Mouse (Mus musculus) stomach, embryonic 16.5 days (tissue): ENCODE data around the gene Spata2l. TPM values are rescaled to one million over a fixed set of nuclear protein-coding genes. Genes with fewer than 3 reads are reported as not detected.
"Not testable (repeated sequence)": the region's sequence is repeated elsewhere in the genome, so short reads cannot be mapped to it uniquely, and the experiment has no call there.

Source experiments
- ATAC-seq: fragments of 200-750 bp; cut with Nextera tagmentation; 2 replicates; pipeline ENCODE4 v1.8.0; 2017; ENCODE audit warnings: moderate number of reproducible peaks, moderate TSS enrichment; ENCODE audit not compliant: insufficient read depth, low FRiP score
- H3K27ac ChIP-seq: fragments of 300-500 bp; sonication (generic); 2 replicates; pipeline ENCODE4 v1.5.1; 2014; ENCODE audit warnings: low read length
- H3K27me3 ChIP-seq: fragments of 300-500 bp; sonication (generic); 2 replicates; pipeline ENCODE4 v1.6.1; 2014; ENCODE audit warnings: low read length, control low read depth, mixed read lengths; ENCODE audit not compliant: control insufficient read depth, insufficient read depth
- H3K36me3 ChIP-seq: fragments of 300-500 bp; sonication (generic); 2 replicates; pipeline ENCODE4 v1.6.1; 2014; ENCODE audit warnings: low read length; ENCODE audit not compliant: control insufficient read depth, insufficient read depth
- H3K4me1 ChIP-seq: fragments of 300-500 bp; sonication (generic); 2 replicates; pipeline ENCODE4 v1.6.1; 2014; ENCODE audit warnings: low read length, control low read depth, mixed read lengths; ENCODE audit not compliant: control insufficient read depth, insufficient read depth
- H3K4me2 ChIP-seq: fragments of 300-500 bp; sonication (generic); 2 replicates; pipeline ENCODE4 v1.6.1; 2014; ENCODE audit warnings: low read depth, low read length, mixed read lengths
- H3K4me3 ChIP-seq: fragments of 300-500 bp; sonication (generic); replicated peaks from 2 replicates; pipeline ENCODE4 v1.5.1; 2014; ENCODE audit warnings: mild to moderate bottlenecking, low read length
- H3K9ac ChIP-seq: fragments of 300-500 bp; sonication (generic); 2 replicates; pipeline ENCODE4 v1.6.1; 2014; ENCODE audit warnings: low read length
- H3K9me3 ChIP-seq: fragments of 300-500 bp; sonication (generic); replicated peaks from 2 replicates; pipeline ENCODE4 v1.6.1; 2016; ENCODE audit warnings: low read length, control low read depth; ENCODE audit not compliant: control insufficient read depth
- WGBS: fragments of 180-500 bp; shearing (Covaris S2); extraction: QIAGEN DNeasy Blood & Tissue Kit; methylation state at CpG from one replicate; pipeline ENCODE4 v1.1.7; 2014; 5-methylcytosine and 5-hydroxymethylcytosine counted together
- polyA plus RNA-seq: library from polyadenylated mRNA; unstranded; fragments of >200 nt; fragmentation: Nextera tagmentation; extraction: Ambion mirVana; gene quantifications from 2 replicates; pipeline ENCODE4 v1.2.1, GENCODE M21; 2015

The Spata2l gene
- polyA plus RNA-seq, 1 experiment from 2014 or later = 5.1 TPM

GRCm38 (mm10) chr8:123234918-123235519 is 1.0 kb downstream of the Spata2l start:
- H3K27ac ChIP-seq = no peak overlapping the region
- H3K27me3 ChIP-seq = peaks cover 6% of the 10 kb centered on the region; the same call in 1 of the 2 replicates
- H3K4me2 ChIP-seq = peak overlapping the region; percentile 94
- peaks cover 6% of the 10 kb centered on the region; the same call in 1 of the 2 replicates for H3K4me1 ChIP-seq
- no peaks in the 10 kb centered on the region for H3K36me3 ChIP-seq
- no peaks in the 10 kb centered on the region for H3K9me3 ChIP-seq
- whole genome bisulfite sequencing = 26% methylated on average over 13 of the region's 13 CpGs
- H3K4me3 ChIP-seq = peak overlapping the region; percentile 61
- no peak for ATAC-seq
- peak overlapping the region; percentile 74 for H3K9ac ChIP-seq

GRCm38 (mm10) chr8:123233760-123234159 is 2.3 kb downstream of the Spata2l start:
- H3K4me1 ChIP-seq = peaks cover 6% of the 10 kb centered on the region; the same call in 1 of the 2 replicates
- no peak overlapping the region for H3K4me3 ChIP-seq
- H3K9me3 ChIP-seq = no peaks in the 10 kb centered on the region
- 78% methylated on average over 11 of the region's 11 CpGs for WGBS
- no peak overlapping the region for H3K27ac ChIP-seq
- H3K9ac ChIP-seq = no peak overlapping the region
- H3K36me3 ChIP-seq = no peaks in the 10 kb centered on the region
- H3K27me3 ChIP-seq = peaks cover 6% of the 10 kb centered on the region; the same call in 1 of the 2 replicates
- H3K4me2 ChIP-seq = no peak overlapping the region
- ATAC-seq = no peak

GRCm38 (mm10) chr8:123233300-123233699 is 2.7 kb downstream of the Spata2l start:
- Histone ChIP-seq H3K27ac (no peak overlapping the region), H3K27me3 (peaks cover 6% of the 10 kb centered on the region; the same call in 1 of the 2 replicates), H3K4me2 (no peak overlapping the region), H3K36me3 (no peaks in the 10 kb centered on the region), H3K9me3 (no peaks in the 10 kb centered on the region), H3K4me1 (peaks cover 6% of the 10 kb centered on the region; the same call in 1 of the 2 replicates), H3K4me3 (no peak overlapping the region), H3K9ac (no peak overlapping the region)
- no peak for ATAC-seq
- WGBS = 49% methylated on average over 13 of the region's 13 CpGs

DNA sequence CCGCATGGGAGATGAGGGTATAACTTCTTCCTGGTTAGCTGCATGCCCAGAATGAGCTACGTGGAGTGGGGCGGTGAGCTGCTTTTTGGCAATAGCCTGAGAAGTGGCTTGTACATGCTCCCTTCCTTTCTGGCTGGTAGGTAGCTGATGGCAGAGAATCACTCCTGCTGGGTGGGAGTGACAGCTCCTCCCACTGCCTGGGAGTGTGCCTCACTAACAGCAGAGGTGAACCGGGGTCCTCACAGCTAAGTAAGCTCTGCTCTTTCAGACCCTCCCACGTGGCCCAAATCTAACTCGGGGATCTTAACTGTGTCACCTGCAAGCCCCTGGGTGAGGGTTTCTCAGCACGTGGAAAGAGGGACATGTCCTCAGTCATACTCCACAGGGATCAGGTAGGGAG is 3.5 kb downstream of the Spata2l start:
- Histone ChIP-seq H3K36me3 (no peaks in the 10 kb centered on the region), H3K4me3 (no peak overlapping the region), H3K9me3 (no peaks in the 10 kb centered on the region), H3K4me2 (no peak overlapping the region), H3K27ac (no peak overlapping the region), H3K27me3 (peaks cover 6% of the 10 kb centered on the region; the same call in 1 of the 2 replicates), H3K4me1 (peaks cover 6% of the 10 kb centered on the region; the same call in 1 of the 2 replicates), H3K9ac (no peak overlapping the region)
- 28% methylated on average over 7 of the region's 7 CpGs for WGBS
- ATAC-seq = no peak

GRCm38 (mm10) chr8:123231742-123232141 is 4.3 kb downstream of the Spata2l start:
- Histone ChIP-seq H3K4me2 (no peak overlapping the region), H3K27me3 (peaks cover 6% of the 10 kb centered on the region; the same call in 1 of the 2 replicates), H3K9ac (no peak overlapping the region), H3K9me3 (no peaks in the 10 kb centered on the region), H3K4me3 (no peak overlapping the region), H3K4me1 (peaks cover 6% of the 10 kb centered on the region; the same call in 1 of the 2 replicates), H3K36me3 (no peaks in the 10 kb centered on the region), H3K27ac (no peak overlapping the region)
- 47% methylated on average over 5 of the region's 5 CpGs for WGBS
- ATAC-seq = no peak

- not testable (repeated sequence) for H3K27me3 ChIP-seq, H3K9me3 ChIP-seq, H3K4me3 ChIP-seq, ATAC-seq, H3K27ac ChIP-seq, H3K36me3 ChIP-seq, H3K4me1 ChIP-seq, H3K4me2 ChIP-seq, H3K9ac ChIP-seq
- WGBS = 75% methylated on average over 11 of the region's 11 CpGs
These were observed 5.7 kb downstream of the Spata2l start for GRCm38 (mm10) chr8:123230326-123230725.

- no peak overlapping the region for H3K4me3 ChIP-seq
- no peaks in the 10 kb centered on the region for H3K9me3 ChIP-seq
- no peaks in the 10 kb centered on the region for H3K36me3 ChIP-seq
- H3K9ac ChIP-seq = no peak overlapping the region
- no peak overlapping the region for H3K4me2 ChIP-seq
- H3K27ac ChIP-seq = no peak overlapping the region
- no peak for ATAC-seq
- WGBS = 100% methylated on average over 1 of the region's 1 CpGs
- peaks cover 12% of the 10 kb centered on the region for H3K4me1 ChIP-seq
- H3K27me3 ChIP-seq = no peaks in the 10 kb centered on the region
These were observed 7.6 kb downstream of the Spata2l start for GRCm38 (mm10) chr8:123228416-123228815.

- H3K36me3 ChIP-seq = no peaks in the 10 kb centered on the region
- WGBS = 1% methylated on average over 59 of the region's 59 CpGs
- H3K4me2 ChIP-seq = peak within 1 kb of the TSS; percentile 92
- H3K27me3 ChIP-seq = no peaks in the 10 kb centered on the region
- peak within 1 kb of the TSS; percentile 82 for H3K4me3 ChIP-seq
- peak within 1 kb of the TSS; percentile 88 for H3K27ac ChIP-seq
- H3K9me3 ChIP-seq = no peaks in the 10 kb centered on the region
- peak; percentile 90 for ATAC-seq
- peaks cover 12% of the 10 kb centered on the region for H3K4me1 ChIP-seq
- H3K9ac ChIP-seq = peak within 1 kb of the TSS; percentile 90
These were observed 11.5 kb downstream of the Spata2l start, which contains the start of gene Cdk10 for GRCm38 (mm10) chr8:123224278-123225266. Gene Cdk10 (plus strand): TSS chr8:123224842.

- WGBS = 54% methylated on average over 1 of the region's 1 CpGs
- Histone ChIP-seq H3K27ac (no peak overlapping the region), H3K4me1 (peaks cover 12% of the 10 kb centered on the region), H3K27me3 (no peaks in the 10 kb centered on the region), H3K36me3 (no peaks in the 10 kb centered on the region), H3K4me3 (no peak overlapping the region), H3K9ac (no peak overlapping the region), H3K4me2 (no peak overlapping the region), H3K9me3 (no peaks in the 10 kb centered on the region)
- ATAC-seq = no peak
These were observed 15.1 kb downstream of the Spata2l start for GRCm38 (mm10) chr8:123220917-123221316.
